Mouse (Mus musculus) G1E (cell line): Measurements from ENCODE around the gene Rpn2.

Experiments used
- CTCF ChIP-seq: IDR thresholded peaks from 2 replicates; pipeline ENCODE4 v1.5.1; 2012; ENCODE audit warnings: low read depth, low read length, inconsistent platforms, mixed read lengths
- GATA1 ChIP-seq: IDR thresholded peaks from 2 replicates; pipeline ENCODE4 v1.6.1; 2012; ENCODE audit warnings: borderline replicate concordance, low read length, inconsistent platforms, mixed read lengths
- GATA2 ChIP-seq: IDR thresholded peaks from 2 replicates; pipeline ENCODE4 v1.6.1; 2012; ENCODE audit warnings: low read depth, low read length, inconsistent platforms, borderline replicate concordance
- POLR2AphosphoS5 ChIP-seq: IDR thresholded peaks from 2 replicates; pipeline ENCODE4 v1.6.1; 2012; ENCODE audit warnings: low read depth, low read length, inconsistent platforms; ENCODE audit not compliant: insufficient replicate concordance
- TAL1 ChIP-seq: conservative IDR thresholded peaks from 2 replicates; pipeline ENCODE4 v1.6.1; 2012; ENCODE audit warnings: low read depth, low read length, inconsistent platforms, mixed read lengths

DNA sequence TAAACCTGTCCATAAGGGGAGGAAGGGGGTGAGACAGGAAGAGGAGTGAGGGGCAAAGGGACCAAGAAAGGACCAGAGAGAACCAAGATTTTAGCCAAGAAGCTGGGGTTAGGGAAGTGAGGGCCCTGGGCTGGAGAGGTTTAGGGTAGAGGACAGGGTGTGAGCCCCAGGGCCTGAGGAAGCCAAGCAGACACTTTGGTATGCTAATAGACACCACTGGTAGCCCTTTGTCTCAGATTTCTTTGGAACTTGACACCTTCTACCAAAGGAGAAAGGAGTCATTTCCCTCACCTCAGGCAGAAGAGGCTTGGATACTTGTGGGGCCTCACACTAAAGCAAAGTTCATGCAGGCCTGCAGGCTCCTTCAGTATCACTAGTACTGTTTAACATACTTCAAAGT is 30.7 kb upstream of the Rpn2 start:
- no peak for TF ChIP-seq CTCF
- no peak for TF ChIP-seq GATA1
- TF ChIP-seq GATA2, result no peak
- no peak for TF ChIP-seq TAL1
- no peak for TF ChIP-seq POLR2AphosphoS5
